Mouse (Mus musculus): ENCODE data around the gene Stau1.

- TF ChIP-seq POLR2A (IDR thresholded peaks at IDR 0.05; ENCODE audit: extremely low read depth, insufficient read depth, low read length) (no peak), CTCF (IDR thresholded peaks at IDR 0.05; ENCODE audit: extremely low read depth, insufficient read depth, low read length) (peak; percentile 55; the same call in 1 of the 2 replicates)
These were observed 39.3 kb downstream of the Stau1 start for GRCm38 (mm10) chr2:166956805-166957204.

Data from cortical plate, adult 2 months (tissue).